Mouse (Mus musculus): ENCODE data around the gene Ptpa.
A peak's percentile ranks its signal among the peaks of the same experiment; 100 is the strongest.

Gene Ptpa

DNA sequence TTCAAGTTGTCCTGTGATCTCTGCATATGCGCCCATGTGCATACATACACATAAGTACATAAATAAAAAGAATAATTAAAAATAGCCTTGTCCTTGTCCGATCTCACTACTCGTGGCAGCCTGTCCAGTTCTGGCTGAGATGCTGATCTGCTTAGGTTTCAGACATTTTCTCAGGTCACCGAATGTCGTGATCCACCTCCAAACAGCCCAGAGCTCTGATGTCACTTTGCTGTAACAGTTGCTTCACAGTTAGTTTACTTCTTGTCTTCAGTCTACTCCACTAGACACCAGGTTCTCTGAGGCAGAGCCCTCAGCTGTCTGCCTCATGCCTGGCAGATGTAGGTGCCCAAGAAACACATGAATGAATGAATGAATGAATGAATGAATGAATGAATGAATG is 48.6 kb downstream of the Ptpa start:
- DNase-seq (ENCODE audit: low spot score) = no peak

DNA sequence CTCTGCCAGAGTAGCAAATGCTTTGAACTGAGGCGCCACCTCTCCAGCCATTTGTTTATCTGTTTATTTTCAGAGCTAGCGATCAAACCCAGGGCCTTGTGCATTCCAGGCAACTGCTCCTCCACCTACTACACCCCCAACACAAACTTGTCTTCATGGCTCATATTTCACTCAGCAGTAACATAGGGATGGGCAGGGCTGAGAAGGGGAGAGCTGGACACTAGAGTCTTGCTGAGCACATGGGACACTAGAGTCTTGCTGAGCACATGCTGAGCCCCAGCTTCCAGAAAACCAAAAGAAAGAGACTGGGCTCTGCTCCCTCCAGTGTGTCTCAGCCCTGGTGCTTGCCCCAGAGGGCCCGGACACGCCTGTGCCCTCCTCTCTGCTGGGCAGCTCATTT is 50.9 kb downstream of the Ptpa start:
- no peak for DNase-seq (ENCODE audit: low spot score)

DNA sequence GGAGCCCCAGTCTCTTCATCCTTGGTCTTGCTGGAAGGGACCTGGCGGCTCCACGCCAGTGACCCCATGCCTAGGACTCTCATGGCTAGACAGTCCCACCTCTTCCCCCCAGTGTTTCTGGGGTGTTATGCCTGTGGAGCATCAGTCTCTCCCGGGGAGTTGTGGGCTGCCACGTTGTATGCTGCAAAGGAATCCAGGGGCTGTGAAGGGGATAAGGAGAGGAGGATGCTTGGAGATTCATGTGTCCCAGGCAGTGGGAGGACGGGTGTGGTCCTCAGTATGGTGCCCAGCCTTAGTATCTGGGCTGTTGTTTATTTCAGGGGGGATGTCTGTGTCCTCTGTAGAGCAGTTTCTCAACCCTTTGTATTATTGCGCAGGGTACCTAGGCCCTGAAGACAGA is 53.2 kb downstream of the Ptpa start:
- DNase-seq (ENCODE audit: low spot score) = no peak

DNA sequence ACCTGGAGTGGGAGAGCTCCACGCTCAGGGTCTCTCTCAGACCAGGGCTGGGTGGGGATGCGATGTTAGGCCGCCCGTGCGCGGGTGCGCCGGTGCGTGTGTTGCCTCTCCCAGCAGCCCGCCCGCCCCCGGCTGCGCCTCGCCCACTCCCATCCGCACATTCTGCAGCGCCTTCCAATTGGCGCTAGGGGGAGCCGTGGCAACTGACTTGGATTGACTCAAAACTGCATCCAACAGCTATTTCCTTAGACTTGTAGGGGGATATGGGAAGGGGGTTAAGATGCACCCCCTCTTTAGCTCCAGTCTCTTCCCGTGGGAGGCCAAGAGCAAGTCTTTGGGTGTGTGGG is 53.9 kb downstream of the Ptpa start:
- DNase-seq (ENCODE audit: low spot score) = peak; percentile 81

DNA sequence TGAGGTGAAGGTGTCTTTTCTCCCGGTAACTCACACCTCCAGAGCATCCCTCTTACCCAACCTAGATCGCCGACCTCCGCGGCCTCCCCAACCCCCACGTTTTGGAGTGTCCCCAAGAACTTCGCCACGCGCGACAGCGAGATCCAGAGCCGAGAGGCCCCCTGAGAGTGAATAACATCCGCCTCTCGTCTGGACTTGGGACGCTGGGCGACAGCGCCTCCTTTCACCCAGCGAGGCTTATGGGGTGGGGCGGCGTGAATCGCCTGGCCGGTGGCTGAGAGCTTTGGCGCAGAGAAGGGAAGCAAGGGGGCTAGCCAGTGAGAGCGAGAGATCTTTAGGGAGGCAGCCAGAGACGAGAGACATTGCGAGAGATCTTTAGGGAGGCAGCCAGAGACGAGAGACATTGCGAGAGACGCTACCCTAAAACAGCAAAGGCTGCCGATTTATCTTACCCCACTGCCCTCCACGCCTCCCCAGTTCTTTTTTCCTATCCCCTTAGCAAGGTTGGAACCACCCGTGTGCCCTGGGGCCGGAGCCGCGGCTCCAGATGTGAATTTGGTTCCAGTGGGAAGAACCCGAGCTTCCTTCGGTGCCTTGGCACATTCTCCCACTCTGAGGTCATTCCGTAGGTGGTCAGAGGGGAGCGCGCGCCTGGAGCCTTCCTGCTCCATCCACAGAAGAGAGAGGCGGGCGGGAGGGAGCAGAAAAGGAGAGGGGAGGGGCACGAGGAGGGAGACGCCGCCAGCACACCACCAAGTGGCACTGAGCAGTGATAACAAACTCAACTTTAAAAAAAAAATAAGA is 54.5 kb downstream of the Ptpa start:
- DNase-seq (ENCODE audit: low spot score) = peak; percentile 75

DNA sequence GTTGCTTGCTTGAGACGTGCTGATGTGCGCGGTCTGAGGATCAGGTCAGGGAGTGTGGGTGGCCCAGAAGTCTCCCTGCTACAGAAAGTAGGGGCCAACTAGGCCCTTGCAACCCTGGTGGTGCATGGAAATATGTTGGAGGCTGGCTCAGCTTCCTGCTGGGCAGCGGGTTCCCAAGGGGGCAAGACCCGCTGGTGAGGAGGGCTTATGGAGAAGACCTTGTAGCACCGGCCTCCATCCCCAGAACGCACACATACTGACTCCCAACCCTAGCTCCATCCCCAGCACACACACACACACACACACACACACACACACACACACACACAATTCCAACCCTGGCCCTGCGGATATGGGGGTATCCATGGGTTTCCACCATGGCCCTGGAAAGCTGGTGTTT is 55.2 kb downstream of the Ptpa start:
- no peak for DNase-seq (ENCODE audit: low spot score)

DNA sequence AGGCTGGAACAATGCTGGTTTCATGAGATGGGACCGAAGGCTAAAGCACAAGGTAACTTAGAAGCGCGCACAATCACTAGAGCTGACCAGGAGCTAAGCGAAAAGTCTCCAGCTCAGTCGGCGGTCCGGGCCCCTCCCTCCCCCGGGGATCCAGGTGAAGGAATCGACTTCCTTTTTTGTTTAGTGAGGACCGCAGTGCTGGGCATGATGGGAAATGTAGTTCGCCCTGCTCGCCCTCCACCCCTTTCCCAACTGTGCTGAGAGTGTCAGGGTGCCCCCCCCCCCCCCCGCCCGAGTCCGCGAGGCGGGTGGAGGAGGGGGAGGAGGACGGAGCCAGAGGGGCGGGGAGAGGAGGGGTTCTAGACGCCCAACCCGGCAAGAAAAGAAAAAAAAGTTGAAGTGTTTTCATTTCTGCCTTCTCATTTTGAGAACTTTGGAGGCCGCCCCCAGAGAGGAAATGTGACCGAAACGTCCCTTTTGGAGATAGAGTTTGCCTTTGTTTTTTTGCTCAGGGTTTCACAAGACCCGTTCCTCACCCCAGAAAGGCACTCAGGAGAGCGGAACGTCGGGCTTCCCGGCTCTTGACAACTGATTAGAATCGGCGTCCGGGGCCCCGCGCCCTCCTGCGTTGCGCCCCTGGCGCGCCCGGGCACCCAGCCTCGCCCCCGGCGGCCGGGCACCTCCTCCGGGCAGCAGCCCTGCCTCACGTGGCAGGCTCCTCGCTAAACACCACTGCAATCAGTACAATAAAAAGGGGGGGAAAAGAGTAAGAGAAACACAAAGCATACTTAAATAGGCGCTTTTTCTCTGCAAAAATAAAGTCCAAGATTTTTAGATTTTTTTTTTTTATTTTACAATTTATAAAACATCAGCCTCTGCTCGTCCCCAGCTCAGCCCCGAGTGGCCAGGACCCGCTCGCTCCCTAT is 56.2 kb downstream of the Ptpa start:
- peak; percentile 93 for DNase-seq (ENCODE audit: low spot score)

DNA sequence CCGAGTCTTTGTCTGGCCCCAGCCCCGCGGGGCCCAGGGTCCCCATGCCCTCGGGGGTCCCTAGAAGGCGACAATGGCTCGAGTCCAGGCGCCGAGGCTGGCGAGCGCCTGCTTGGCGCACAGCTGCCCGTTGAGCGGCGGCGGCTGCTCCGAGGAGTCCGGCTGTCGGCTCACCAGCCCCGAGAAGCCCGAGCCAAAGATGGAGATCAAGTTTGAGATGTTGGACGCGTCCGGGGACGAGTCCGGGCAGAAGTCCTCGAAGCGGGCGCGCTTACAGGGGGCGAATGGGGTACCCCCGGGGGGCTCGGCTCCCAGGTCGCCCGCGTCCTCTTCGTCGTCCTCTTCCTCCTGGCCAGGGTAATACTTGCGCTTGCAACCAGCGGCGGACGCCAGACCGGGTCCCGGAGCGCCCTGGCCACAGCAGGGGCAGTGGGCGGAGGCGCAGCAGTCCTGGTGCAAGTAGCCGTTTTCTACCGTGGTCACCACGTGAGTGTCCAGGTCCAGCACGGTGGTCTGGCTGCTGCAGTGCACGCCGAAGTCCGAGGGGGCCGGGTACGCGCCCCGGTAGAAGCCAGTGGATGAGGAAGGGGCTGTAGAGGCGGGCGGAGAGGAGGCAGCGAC is 57.0 kb downstream of the Ptpa start:
- DNase-seq (ENCODE audit: low spot score) = peak; percentile 63

DNA sequence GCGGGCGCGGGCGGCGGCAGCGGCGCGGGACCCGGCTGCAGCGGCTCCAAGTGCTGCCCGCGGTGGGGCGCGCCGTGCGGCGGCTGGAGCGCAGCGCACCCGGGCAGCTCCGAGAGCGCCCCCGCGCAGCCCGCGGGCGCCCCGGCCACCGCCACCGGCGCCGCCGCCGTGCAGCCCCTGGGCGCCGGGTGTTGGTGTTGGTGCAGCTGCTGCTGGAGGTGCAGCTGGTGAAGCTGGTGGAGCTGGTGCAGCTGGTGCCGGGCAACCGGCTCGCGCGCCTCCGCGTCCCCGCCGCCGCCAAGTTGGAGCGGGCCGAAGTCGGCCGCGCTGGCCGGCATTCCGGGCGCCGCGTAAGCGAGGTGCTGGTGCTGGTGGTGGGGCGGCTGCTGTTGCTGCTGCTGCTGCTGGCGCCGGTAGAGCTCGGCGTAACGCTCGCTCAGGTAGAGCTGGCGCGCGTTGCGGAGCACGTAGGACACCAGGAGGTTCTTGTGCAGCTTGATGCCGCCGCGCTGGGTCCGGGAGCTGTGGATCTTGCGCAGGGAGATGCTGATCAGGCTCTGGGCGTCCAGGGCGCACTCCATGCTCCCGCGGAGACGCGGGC is 57.7 kb downstream of the Ptpa start:
- peak; percentile 58 for DNase-seq (ENCODE audit: low spot score)

DNA sequence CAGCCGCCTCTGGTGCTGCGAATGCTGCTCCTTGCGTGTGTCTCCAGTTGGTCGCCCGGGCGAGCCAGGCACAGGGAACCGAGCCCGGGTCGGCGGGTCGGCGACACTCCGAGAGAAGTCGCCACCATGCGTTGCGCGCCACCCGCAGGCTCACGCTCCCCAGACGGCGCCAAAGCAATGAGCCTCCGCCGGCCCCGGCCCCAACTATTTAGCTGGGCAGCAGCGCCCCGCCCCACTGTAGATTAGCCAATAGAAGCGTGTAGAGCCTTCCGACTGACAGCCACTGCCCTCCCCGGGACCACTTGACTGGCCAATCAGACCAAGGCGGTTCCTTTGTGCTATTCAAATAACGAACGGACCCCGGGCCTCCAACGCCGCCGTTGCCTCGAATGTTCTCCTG is 58.2 kb downstream of the Ptpa start, which contains the start of gene Ier5l:
TSS of gene Ier5l (minus strand) at position 181 of the 400 bp plus-strand sequence.
- peak; percentile 96 for DNase-seq (ENCODE audit: low spot score)

DNA sequence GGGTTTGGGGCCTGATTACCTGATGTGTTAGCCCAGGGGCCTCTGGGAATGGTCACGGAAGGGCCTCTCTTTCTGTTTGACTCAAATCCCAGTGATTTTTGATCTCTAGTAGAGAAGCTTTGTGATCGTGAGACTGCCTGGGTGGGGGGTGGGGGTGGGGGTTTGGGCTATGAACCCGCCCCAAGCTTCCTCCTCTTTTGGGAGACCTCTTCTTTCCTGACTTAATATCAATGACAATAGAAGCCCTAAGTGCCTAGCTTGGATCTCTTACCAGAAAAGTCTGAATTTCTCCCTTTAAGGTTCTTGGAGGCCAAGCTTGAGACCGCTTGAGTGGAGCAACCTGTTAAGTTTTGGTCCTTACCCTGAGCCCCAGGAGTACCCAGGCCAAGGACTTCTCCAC is 58.9 kb downstream of the Ptpa start:
- no peak for DNase-seq (ENCODE audit: low spot score)

DNA sequence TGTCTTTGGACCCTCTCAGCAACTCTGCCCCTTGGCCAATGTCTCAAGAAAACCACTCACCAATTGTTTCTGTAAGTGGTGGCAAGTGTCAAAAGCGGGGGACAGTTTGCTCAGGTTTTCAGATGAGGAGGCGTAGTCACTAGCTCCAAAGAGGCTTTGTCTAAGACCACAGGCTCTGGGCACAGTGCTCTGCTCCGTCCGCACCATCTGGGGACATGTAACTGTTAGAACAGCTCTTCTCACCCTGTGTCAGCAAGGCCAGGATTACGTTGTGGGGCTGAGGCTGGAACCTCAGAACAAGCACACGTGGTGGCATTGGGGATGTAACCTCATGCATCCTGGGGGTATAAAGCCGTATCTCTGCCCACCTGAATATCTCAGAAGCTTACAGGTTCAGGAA is 59.6 kb downstream of the Ptpa start:
- no peak for DNase-seq (ENCODE audit: low spot score)

DNA sequence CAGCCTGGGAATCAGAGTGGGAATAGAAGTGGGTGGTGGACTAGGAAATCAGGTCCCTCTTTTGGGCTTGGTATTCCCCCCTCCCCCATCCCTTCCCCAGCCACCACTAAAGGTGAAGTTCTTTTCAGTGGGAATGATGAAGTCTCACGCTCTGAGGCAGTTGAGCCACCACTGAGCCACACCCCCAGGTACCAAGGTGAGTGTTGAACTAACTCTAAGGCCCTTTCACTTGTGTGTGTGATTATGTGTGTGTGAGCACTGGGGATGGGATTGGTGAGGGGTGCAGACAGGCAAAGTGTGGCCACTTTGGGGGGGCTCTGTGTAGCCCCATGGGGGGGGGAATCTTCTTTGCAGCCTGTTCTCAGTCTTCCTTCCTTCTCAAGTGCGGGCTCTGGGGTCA is 60.4 kb downstream of the Ptpa start:
- no peak for DNase-seq (ENCODE audit: low spot score)

DNA sequence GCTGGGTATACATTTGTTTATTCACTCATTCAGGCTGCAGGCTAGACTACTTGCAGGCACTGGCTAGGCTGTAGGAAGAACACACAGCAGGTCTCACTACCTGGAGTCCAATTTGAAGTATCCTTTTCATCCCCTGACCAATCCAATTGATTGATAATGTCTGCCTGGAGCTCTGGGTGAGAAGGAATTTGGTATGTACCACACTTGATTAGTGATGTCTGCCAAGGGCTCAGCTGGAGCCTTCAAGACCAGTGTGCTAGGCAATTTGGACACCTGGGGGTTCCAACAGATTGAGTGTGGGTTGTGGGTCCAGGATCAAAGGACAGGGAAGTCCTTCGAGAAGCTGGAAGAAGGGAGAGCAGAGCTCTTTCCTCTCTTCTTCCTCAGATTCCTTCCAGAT is 62.7 kb downstream of the Ptpa start:
- DNase-seq (ENCODE audit: low spot score) = no peak

DNA sequence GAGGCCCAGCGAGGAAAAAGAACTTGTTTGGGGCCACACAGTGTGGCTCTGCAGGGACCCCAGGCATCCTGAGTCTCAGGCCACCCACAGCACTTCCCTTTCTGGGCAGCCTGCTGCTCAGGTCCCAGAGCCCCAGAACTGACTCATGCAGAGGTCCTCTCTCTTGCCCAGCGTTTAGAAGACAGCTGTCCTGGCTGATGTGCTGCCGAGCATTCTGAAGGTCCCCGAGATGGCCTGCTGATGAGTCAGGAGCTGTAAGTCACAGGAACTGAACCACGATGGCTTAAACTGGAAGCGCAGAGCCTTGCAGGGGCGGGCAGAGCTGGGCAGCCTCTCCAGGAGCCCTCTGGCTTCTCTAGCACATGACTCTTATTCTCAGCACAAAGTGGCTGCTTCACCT is 71.8 kb downstream of the Ptpa start:
- no peak for DNase-seq (ENCODE audit: low spot score)

DNA sequence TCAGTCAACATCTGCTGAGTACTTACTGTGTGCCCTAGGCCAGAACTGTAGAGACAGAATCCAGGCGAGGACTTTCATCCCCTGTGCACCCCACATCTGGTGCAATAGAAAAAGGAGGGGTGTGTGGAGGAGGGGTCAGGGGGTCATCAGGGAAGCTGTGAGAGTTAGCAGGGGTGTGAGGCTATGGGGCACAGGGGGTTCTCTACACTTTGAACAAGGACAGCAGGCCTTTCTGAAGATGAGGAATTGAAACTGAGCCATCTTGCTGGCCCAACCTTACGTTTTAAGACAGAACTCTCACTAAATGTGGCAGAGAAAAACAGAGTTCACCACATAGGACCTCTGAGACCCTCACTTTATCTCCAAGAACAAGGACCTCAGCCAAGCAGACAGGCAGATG is 74.5 kb downstream of the Ptpa start:
- DNase-seq (ENCODE audit: low spot score) = no peak

DNA sequence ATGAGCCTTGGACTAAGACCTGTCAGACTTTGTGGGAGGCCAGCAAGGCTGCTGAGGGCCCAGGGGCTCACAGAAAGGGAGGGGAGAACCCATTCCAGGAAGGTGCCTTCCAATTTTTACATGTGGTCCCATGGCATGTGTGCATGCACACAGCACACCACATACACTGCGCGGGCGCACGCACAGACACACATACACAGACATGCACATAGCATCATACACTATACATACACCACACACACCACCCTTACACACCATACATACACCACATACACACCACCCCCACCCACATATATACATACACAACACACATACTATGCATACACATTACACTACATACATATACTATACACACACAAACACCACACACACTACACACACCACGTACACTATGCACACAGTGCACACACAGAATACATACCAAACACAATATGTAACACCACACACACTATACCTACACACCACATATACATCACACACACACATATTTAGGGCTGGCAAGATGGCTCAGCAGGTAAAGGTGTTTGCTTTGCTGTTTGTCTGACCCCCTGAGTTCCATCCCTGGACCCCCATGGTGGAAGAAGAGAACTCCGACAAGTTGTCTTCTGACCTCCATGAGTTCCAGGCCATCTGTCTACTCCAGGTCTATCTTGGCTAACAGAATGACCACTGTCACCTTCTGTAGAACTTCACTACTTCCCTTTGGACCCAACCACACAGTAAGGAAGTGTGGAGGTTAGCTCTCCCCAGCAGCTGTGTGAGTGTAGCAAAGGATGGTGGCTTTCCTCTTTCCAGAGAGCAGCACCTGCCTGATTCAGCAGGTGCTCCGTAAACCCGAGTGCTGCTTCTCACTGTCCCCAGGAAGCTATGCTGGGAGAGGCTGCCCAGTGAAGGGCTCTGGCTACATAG is 79.4 kb downstream of the Ptpa start:
- DNase-seq (ENCODE audit: low spot score) = no peak

DNA sequence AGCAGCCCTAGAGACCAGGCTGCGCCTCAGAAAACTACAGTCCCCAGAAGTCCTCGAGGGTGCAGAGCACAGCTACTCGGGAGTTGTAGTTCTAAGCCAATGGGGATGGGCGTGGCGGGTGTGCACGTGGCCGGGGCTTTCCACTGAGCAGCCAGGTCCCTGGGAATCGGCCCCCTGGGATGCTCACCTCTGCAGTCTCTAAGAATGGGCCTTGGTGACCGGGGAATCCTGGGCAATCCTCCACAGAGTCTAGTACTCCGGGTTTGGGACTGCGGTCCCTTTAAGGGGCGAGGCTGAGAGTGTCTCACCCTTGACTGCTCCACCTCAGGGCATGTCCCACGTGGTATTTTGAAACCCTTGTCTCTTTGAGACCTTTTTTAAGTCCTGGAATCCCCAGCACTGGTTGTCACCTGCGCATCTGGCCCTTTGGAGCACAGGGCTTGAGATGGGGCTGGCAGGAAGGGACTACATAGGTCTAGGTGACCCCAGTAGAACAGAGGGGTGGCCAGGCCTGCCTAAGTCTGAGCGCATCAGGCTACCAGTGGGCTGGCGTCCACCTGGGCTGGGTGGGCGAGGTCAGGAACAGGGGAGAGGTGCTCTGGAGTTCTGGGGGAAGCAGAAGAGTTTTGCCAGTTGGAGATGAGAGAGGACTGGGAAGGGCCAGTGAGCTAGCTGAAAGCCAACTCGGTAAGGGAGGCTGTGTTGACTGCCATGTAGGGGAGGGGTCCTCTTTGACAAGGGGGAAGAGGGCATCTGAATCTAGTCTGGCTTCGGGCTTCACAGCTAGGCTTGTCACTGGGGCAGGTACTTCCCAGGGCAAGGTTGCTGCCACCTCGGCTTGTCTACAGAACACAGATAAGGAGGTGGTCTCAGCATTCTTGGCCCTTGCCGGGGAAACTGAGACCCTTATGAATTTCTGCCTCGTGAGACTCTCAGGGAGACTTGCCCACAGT is 80.3 kb downstream of the Ptpa start:
- peak; percentile 80 for DNase-seq (ENCODE audit: low spot score)

All from yolk sac, embryonic 10.5 days (tissue).